Mouse (Mus musculus): ENCODE results near the gene B3gnt6.
"Not testable (repeated sequence)": the region's sequence is repeated elsewhere in the genome, so short reads cannot be mapped to it uniquely, and the experiment has no call there.

B3gnt6 gene

DNA sequence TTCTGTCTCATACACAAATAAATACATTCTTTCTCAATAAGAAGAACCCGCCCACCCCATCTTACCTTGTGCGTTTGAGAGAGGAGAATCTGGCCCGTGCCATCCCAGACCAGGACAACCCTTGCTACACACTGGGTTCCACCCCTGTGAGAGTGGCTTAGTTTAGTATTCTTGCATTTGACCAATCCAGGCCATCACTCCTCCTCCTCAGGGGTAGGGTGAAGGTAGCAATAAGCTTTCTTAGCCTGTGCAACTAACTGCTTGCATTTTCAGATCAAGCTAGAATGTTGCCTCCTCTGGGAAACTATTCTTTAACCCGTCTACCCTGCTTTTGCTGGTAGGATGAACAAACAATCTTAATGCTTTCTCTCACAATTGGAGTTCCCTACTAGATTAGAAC lies at the start of gene B3gnt6:
TSS of gene B3gnt6 (minus strand) at position 101 of the 400 bp plus-strand sequence.
- DNase-seq (ENCODE audit: low spot score), result no peak

DNA sequence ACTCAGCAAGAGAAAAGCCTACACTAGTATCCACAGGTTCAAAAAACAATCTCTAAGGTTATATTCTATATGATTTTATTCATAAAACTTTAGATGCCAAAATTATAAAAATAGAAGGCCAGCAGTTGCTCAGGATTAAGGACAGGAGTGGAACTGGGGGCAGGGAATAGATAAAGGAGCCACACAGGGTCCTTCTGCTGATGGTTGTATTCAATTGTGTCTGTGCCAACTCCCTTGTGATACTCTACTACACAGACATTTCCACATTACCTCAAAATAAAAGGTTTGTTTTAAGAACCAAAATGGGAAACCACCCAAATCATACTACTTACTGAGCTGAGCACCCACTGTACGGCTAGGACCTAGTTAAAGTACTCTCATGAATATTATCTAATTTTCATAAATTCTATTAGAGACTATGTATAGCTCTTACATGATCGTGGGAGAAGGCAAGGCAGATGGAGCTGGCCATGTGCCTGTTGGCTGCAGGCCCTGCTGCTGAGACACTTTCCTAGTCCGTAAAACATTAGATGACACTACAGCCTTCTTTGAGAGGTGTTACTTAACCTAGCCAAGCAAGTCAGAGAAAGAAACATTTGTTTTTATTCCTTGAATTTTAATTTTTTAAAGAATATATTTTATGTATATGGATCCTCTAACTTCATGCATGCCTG lies 37.5 kb upstream of the B3gnt6 start:
- no peak for DNase-seq (ENCODE audit: low spot score)

DNA sequence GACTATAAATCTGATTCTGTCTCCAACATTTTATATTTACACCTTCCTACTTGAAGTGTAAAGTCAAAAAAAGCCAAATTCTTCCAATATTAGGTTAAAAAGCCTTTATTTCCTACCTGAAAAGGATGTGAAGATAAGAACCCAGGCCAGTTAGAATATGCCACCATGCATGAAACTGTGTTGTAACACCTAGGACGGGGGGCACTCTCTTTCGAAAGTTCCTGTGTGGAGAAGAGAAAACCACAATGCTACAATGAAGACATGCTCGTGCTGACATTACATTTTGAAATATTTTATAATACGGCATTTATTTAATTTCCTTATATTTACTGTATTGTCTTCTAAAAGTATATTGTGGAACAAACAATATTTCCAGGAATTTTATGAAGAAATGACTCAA lies 24.5 kb upstream of the B3gnt6 start:
- DNase-seq (ENCODE audit: low spot score), result no peak

DNA sequence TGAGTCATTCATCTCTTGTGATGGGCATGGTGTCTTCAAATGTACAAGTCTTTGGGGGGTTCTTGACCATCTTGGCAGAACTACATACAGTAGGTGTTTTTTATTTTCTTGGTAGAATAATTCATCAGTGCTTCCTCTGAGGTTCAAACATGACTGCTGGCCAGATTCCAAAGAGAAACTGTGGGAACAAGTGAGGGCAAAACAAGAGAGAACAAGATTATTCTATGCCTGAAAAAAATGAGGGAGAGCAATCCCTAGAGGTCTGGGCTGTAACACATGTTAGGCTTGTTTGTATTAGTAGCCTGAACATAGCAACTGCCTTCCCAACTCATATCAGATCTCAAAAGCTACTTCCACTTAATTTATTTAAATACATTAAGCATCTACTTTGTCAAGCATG lies 17.4 kb upstream of the B3gnt6 start:
- DNase-seq (ENCODE audit: low spot score), result no peak

DNA sequence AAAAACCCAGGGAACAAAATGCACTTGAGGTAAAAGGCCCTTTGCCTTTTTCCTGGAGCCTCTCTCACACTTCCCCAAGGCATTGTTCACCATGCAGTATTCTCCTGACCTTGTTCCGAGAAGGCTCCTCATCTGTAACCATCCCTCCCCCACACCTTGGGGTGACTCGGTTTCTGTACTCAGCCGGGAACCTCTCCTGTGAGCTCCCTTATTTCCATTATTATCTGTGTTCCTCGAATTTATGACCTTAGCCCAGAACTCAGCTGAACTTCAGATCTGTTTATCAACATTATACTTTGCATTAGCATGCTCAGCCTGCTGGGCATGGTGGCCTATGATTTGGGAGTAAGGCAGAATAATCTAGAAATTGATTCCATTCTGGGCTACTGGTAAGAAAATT lies 3.7 kb upstream of the B3gnt6 start:
- no peak for DNase-seq (ENCODE audit: low spot score)

DNA sequence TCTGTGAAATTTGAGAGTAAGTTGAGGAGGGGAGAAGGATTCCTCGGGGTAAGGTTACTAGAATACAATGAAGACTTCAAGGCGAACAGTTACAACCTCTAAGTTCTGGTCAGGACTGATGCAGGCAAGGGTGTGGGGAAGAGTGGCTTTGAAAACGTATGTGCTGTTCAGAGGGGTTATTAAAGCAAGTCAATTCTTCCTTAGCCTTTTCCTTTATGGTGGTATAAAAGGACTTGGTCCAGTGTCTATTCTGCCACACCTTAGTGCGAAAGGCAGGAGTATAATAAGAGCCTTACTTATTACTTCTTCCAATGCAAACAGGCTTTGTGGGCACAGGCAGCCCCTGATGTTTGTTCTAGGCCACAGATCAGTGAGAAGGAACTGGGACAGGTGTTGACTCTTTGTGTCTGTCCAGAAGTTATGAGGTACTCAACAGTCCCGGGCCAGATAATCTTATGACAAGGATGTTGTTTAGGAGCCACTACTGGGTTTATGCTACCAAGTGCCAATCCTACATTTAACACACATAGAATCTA lies 2.3 kb upstream of the B3gnt6 start:
- DNase-seq (ENCODE audit: low spot score), result no peak

DNA sequence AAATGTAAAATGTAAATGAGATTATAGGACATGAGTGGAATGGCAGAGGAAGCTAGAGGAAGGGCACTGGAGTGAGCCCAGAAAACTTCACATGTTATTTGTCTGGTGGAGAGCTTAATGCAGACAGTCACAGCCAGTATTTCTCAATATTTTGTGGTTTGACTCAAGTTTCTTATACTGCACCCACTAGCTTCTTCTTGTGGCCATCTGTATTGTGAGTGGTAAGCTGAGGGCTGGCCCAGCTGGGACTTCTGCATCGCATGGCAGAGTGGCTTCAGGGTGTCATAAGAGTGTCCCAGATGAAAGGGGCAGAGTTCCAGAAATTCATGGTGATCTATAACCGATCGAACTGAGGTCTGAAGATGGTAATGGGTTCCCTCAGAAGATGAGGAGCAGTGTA lies 1.1 kb upstream of the B3gnt6 start:
- DNase-seq (ENCODE audit: low spot score), result no peak

DNA sequence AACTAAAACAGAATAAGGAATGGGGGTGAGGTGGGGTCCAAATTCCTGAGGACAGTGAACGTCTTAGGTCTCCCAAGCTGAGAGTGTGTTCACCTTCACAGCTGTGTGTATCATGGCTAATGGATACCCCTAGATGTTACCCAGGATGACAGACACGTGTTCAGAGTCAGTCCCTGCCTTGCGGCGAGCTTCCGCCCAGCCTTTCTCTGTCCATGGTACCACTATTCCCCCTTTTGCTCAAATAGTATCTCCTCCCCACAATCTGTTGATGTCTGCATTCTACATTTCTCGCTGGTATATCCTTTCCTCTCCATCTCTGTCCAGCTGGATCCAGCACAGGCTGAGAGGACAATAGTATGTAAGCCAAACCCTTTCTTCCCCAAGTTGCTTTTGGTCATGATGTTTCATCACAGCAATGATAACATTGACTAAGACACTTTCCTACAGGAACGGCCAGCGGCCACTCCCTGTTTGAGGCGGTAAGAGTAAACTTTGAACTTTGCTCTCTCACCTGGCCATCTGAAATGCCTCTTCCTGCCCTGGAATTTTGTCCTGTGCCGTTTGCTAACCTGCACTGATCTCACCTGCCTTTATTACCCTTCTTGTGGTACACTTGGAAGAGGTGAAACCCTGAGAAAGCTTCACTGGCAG lies 4.0 kb downstream of the B3gnt6 start:
- DNase-seq (ENCODE audit: low spot score), result no peak

DNA sequence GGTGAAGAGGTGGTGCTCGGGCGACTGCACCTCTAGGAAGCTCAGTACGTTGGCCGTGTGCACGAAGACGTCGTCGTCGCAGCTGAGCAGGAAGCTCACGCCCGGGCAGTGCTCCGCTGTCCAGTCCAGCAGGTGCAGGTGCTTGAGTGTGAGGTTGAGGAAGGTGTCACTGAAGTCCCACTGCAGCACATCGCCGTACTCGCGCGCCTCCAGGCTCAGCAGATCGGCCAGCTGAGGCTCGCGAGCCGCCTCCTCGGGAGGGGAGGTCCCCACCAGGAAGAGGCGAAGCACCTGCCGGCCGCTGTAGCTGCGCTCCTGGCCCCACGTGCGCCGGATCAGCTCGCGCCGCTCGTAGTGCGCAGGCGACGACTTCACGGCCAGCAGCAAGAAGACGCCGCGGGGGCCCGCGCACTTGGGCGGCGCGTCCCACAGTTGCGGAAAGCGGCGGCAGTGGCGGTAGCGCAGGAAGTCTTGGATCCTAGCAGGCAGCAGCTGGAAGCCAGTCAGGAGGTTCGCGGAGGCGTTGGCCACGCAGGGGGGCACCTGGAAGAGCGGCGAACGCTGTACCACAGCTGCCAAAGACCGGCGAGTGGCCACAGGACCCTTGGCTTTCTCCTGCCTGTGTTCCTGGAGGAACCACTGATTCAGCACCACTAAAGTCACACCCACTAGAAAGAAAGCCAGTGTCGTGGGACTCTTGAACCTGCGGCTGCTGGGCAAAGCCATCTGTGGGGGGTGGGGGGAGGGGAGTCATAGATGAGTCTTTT lies 5.1 kb downstream of the B3gnt6 start:
- no peak for DNase-seq (ENCODE audit: low spot score)

DNA sequence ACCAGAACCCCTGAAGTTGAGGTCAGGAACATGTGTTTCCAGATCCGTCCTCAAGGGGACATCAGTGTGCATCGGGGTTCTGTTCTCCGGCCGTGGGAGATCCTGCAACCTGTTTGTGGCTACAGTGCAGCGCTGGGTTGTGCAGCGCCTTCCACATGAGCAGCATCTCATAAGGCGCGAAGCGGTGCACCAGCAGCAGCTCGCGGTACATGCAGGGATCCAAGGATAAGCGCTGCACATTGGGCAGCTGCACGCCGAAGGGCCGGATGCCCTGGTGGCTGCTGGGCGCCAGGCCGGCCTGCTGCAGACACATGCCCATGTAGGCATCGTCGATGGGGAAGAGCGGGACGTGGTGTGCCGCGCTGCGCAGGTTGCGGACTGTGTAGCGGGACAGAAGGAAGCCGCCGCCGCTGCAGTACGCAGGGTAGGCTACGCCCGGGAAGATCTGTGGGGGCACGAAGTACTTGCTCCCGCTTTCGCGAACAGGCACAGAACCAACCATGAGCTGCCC lies 5.7 kb downstream of the B3gnt6 start:
- no peak for DNase-seq (ENCODE audit: low spot score)

DNA sequence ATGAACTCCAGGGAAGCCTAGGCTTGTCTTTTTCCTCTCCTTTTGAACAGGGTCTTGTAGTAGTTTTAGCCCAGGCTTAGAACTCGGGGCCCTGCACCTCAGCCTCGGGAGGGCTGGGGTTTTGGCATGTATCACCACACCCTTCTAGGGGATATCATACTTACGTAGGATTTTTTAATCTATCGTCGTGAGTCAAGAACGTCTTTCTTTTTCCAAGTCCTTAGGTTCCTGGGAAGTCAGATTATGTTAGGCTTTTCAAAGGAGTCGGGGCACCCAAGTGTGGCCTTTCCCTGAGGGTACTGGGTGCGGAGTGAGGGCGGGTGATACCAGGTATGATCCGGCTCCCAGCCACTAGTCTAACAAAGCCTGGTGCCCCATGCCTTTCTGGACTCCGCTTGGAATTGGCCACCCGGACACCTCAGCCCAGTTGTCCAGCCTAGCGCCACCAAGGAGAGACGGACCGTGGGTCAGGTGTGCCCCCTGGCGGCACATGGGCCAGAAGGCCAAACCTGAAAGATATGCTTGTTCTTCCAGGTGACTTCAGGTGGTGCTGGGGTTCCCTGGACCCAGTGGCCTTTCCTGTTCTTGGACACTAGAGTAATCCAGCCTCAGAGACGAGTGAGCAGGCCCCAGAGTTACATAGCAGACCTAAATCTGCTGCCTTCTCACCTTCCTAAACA lies 7.6 kb downstream of the B3gnt6 start:
- DNase-seq (ENCODE audit: low spot score), result no peak

DNA sequence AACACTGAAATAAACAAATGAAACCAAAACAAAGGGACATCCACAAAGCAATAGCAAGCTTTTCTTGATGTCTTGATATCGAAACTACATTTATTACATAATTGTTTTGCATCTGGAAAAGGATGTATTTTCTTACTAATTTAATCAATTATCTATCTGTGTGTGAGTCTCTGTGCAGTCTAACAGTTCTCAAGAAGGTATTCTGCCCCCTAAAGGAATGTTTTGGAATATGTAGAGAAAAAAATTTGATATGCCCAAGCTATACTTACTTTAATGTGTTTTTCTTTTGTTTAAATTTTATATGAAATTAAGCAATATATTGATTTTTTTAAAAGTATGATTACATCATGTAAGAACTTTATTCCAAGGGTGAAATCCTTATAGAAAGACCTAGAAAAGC lies 8.7 kb downstream of the B3gnt6 start:
- DNase-seq (ENCODE audit: low spot score), result no peak

DNA sequence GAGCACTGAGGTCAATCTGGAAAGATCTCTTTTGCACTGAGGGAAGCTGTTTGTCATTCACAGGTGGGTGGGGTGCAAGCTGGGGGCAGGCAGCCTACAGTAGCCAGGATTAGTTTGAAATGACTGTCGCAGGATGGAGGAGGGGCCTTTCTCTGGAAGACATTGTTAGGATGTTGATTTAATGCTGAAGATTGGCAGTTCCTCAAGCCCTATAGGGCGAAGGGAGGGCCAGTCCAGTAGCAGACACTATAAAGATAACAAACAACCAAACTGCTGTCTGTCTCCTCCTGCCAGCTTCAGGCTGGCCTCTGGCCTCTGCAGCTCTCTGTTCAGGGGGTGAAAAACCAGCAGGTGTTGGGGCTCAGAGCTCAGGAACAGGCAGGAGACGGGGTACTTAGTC lies 9.5 kb downstream of the B3gnt6 start:
- no peak for DNase-seq (ENCODE audit: low spot score)

DNA sequence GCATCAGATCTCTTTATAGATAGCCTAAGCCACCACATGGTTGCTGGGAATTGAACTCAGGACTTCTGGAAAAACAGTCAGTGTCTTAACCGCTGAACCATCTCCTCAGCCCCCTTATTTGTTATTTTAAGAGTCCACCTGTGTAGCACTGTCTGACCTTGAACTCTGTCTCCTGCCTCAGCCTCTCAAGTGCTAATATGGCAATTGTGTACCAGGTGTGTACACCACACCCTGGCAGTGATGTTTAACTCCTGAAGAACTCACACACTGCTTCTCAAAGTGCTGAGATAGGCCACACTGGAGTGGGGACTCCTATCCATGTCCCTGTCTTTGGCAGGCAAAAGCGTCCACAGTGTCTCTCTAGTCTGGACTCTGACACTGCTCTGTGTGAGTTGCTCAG lies 10.6 kb downstream of the B3gnt6 start:
- no peak for DNase-seq (ENCODE audit: low spot score)

DNA sequence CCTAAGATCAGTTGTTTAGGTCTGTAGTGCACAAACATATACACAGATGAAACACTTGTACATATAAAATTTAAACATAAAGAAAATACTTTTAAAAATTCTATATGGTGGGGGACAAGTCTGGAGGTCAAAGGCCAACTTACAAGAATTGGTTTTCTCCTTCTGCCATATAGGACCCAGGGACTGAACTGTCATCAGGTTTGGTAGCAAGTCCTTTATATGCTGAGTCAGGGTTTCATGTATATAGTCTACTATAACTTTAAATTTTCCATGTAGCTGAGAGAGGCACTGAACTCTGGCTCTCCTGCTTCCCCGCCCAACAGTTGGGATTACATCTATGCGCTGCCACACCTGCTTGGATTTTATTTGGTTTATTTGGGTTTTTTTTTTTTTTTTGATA lies 11.0 kb downstream of the B3gnt6 start:
- DNase-seq (ENCODE audit: low spot score), result no peak

DNA sequence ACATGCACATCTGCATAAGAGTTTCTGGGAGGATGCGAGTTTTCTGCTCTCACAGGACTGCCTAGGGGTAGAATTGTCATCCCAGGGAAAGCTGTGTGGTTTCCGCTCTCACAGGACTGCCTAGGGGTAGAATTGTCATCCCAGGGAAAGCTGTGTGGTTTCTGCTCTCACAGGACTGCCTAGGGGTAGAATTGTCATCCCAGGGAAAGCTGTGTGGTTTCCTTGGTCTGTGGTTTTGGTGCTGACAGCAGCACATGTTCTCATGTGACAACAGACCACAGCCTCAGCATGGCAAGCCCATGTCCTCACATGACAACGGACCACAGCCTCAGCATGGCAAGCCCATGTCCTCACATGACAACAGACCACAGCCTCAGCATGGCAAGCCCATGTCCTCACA lies 11.9 kb downstream of the B3gnt6 start:
- DNase-seq (ENCODE audit: low spot score), result not testable (repeated sequence)

DNA sequence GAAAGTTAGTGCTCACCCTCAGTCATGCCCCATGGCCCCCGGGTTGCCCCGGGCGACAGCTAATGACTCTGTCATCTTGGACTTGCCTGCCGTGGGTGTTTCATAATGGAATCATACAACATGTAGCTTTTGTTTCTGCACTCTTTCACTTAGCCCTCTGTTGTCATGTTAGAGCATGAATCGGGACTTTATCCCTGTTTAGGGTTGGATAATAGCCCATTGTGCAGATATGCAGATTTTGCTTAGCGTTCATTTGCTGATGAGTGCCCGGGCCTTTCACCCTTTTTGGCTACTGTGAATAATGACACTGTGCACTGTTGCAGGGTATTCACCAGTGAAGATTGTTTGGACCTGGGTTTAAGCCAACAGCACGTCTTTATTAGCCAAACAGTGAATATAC lies 12.6 kb downstream of the B3gnt6 start:
- no peak for DNase-seq (ENCODE audit: low spot score)

DNA sequence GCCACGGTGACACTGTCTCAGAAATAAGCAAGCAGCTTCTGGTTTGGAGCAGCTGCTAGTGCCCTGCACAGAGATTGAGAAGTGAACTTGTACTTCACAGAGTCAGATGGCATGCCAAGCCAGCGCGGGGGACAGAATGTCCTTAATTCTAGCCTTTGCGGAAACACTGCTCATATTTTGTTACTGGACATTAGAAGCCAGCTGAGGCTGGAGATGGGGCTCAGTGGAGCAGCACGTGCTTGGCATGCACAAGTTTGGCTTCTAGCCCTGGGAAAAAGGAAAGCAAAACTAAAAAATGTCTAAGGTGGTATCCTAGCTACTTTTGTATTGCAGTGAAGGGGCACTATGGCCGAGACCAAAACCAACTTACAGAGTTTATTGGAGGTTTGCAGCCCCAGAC lies 14.0 kb downstream of the B3gnt6 start:
- no peak for DNase-seq (ENCODE audit: low spot score)

DNA sequence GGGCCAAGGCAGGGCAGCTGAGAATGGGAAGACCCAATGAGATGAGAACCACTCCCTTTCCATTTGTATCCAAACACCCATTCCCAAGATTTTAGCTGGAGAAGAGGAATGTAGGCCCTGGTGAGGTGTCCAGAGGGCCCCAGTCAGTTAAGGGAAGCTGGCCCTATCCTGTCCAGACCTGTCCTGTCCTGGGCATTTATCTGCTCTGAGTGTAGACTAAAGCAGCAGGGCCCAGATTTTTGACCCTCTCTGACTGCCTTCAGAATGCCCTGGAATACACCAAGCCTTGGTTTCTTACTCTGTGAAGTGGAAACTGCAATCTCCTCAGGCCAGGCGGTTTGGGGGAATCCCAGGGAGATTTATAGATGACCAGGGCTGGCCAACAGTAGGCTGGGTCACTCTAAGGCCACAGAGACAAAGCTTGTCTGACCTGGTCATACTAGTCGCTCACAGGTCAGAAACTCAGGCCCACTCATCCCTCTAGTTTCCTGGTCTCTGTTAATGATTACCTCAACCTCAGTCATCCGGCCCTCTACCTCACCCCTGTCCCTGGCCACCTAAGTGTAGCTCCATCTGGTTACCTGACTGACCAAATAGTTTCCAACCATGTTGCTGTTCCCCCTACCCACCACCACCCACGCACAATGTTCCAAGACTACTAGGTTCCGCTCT lies 20.6 kb downstream of the B3gnt6 start:
- no peak for DNase-seq (ENCODE audit: low spot score)

DNA sequence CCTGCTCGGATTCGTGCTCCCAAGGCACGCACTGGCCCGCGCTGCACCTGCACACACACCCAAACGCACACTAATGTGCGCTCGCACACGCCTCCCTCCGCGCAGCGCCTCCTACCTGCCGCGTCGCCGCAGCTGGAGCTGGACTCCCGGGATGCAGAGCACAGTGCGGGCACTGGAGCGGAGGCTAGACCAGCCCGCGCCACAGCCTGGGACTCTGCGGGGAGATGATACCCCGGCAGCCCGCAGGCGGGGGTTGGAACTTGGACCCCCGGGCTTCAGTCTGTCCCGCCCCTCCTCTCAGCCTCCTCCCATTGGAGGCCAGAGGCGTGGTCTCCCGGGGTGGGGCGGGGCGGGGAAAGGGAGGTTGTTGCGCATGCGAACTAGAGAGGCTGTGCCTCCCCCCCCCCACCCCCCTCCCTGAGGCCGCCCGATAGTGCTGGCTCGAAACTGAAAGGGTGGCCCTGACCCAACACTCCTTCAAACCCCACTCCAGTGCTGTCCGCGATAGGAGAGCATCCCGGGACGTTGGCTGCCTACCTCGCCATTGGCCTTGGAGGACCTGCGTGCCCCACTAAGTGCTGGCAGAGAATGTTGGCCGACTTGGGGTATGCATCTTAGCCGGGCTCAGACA lies 21.2 kb downstream of the B3gnt6 start, which contains the start of gene Capn5:
TSS of gene Capn5 (minus strand) at position 346 of the 631 bp plus-strand sequence.
- no peak for DNase-seq (ENCODE audit: low spot score)

DNA sequence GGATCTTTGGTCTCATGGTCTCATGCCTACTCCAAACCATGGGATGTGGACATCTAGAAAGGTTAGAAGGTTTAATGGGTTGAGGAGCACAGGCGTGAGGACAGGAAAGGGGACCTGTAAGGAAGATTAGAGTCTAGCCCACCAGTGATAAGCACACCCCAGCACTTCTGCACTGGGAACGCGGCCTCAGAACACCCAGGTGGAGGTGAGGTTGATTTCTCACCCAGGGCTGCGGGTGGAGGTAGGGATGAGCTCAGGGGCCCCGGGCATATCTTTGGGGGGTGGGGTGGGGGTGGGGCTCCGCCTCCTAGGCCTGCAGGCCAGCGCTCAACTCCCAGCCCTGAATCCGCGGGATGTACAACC lies 21.7 kb downstream of the B3gnt6 start:
- no peak for DNase-seq (ENCODE audit: low spot score)
